Mouse (Mus musculus): ENCODE results near the gene Fam243.

GRCm38 (mm10) chr16:92360711-92361110 is 39.5 kb upstream of the Fam243 start:
- TF ChIP-seq CTCF (IDR thresholded peaks at IDR 0.05; ENCODE audit: low read depth) (no peak), EP300 (IDR thresholded peaks at IDR 0.05; ENCODE audit: low read depth) (no peak)

Data from heart, postnatal 0 days (tissue).